In the genomic region with DNA sequence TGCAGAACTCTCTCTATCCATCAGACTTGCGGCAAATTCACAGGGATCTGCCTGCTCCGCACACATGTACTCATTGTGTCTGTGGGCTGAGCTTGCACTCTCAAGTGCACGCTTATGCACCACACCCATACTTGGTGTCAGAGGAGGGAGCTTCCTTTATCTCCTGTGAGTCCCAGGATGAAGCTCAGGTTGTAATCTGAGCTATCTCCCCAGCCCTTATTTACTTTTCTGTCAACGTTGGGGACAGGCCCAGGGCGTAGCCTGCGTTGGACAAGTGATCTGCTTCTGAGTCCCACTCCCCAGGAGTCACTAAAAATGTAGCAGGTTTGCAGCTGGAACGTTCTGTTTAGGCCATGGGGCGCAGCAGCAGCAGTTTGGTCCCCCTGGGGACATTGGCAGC, we compare ENCODE assay signal across 26 mouse cellular contexts. TPM values are rescaled to one million over a fixed set of nuclear protein-coding genes. Genes with fewer than 3 reads are reported as not detected.
DNase-seq lines count a peak whose midpoint lies in the region; ATAC-seq lines count a peak whose summit lies in the region.
"Had no signal": no experiment of that assay in that cellular context is flagged by ENCODE, and none has a peak within 500 bp of the region (broad histone marks: within the 10 kb centered on the region; RNA-seq: fewer than 3 reads in every experiment).

No protein-coding gene starts in this region.

- WGBS in liver, embryonic 11.5 days, result 61% methylated on average over 8 of the region's 8 CpGs
- WGBS in liver, embryonic 12.5 days (ENCODE audit: insufficient replicate concordance), result 49% methylated on average over 8 of the region's 8 CpGs
- WGBS in liver, embryonic 15.5 days (ENCODE audit: insufficient replicate concordance), result 41% methylated on average over 8 of the region's 8 CpGs

- H3K4me1 ChIP-seq in liver, embryonic 11.5 days (replicated peaks; ENCODE audit: control insufficient read depth, insufficient read depth, low read length), result peaks cover 6% of the 10 kb centered on the region
- H3K4me1 ChIP-seq in liver, embryonic 12.5 days, result peaks cover 11% of the 10 kb centered on the region
- peaks cover 9% of the 10 kb centered on the region for H3K4me1 ChIP-seq in liver, embryonic 15.5 days (replicated peaks)
- H3K4me1 ChIP-seq: embryonic facial prominence, embryonic 12.5 days; embryonic facial prominence, embryonic 15.5 days; heart, embryonic 15.5 days had no signal

- no peak overlapping the region for H3K27ac ChIP-seq in liver, embryonic 11.5 days (ENCODE audit: low read depth, low read length)
- 0 out of 2 replicates have a peak overlapping the region, but pooled peaks have one; percentile 45 for H3K27ac ChIP-seq in liver, embryonic 12.5 days
- H3K27ac ChIP-seq in liver, embryonic 15.5 days (replicated peaks), result 0 out of 2 replicates have a peak overlapping the region, but pooled peaks have one; percentile 2
- H3K27ac ChIP-seq: embryonic facial prominence, embryonic 12.5 days; embryonic facial prominence, embryonic 15.5 days; gastrocnemius, adult 2 months; heart, embryonic 15.5 days; hindbrain, embryonic 14.5 days; hindbrain, postnatal 0 days had no signal

- peak; percentile 69 for ATAC-seq in liver, embryonic 11.5 days (replicated peaks; ENCODE audit: low FRiP score)
- ATAC-seq in liver, embryonic 12.5 days, result peak; percentile 76
- peak; percentile 56 for ATAC-seq in liver, embryonic 15.5 days (ENCODE audit: insufficient read depth)
- peak; percentile 72 for ATAC-seq in megakaryocyte-erythroid progenitor cell, adult 5-6 weeks (replicated peaks; ENCODE audit: low FRiP score, low TSS enrichment, poor library complexity, severe bottlenecking)
- ATAC-seq in megakaryocyte, adult 5-6 weeks (ENCODE audit: poor library complexity, severe bottlenecking), result no peak
- ATAC-seq: CD4-positive, CD25-positive, alpha-beta regulatory T cell, adult 4 months; forebrain, embryonic 14.5 days; forebrain, postnatal 0 days; hindbrain, postnatal 0 days had no signal

- DNase-seq in liver, embryonic 11.5 days (ENCODE audit: low spot score), result no peak
- DNase-seq in heart, postnatal 36 days, result no peak
- DNase-seq in adrenal gland, postnatal 10 days, result no peak
- DNase-seq: adrenal gland, adult 8-10 months; adrenal gland, postnatal 36 days; cerebellum, adult 18-20 months; cerebellum, adult 9-11 months; cerebellum, postnatal 25 days; forebrain, postnatal 0 days; gastrocnemius, adult 2 months; gastrocnemius, postnatal 14 days; heart, adult 18-20 months; heart, postnatal 10 days; heart, postnatal 4 days had no signal

- H3K36me3 ChIP-seq in liver, embryonic 11.5 days (ENCODE audit: control insufficient read depth, insufficient read depth, low read length), result peaks cover 32% of the 10 kb centered on the region; the same call in 1 of the 2 replicates
- peaks cover 81% of the 10 kb centered on the region for H3K36me3 ChIP-seq in liver, embryonic 12.5 days
- H3K36me3 ChIP-seq in liver, embryonic 15.5 days (replicated peaks), result peaks cover 29% of the 10 kb centered on the region

- H3K27me3 ChIP-seq in liver, embryonic 11.5 days (replicated peaks; ENCODE audit: control insufficient read depth, insufficient read depth, low read length), result no peaks in the 10 kb centered on the region
- no peaks in the 10 kb centered on the region for H3K27me3 ChIP-seq in liver, embryonic 12.5 days (replicated peaks)
- no peaks in the 10 kb centered on the region for H3K27me3 ChIP-seq in liver, embryonic 15.5 days
- H3K27me3 ChIP-seq: embryonic facial prominence, embryonic 12.5 days; embryonic facial prominence, embryonic 15.5 days; heart, embryonic 12.5 days; heart, embryonic 15.5 days had no signal

- 0 out of 2 replicates have a peak, but pooled peaks cover 3% of the 10 kb centered on the region for H3K9me3 ChIP-seq in liver, embryonic 11.5 days (ENCODE audit: control insufficient read depth, low read length)
- peaks cover 6% of the 10 kb centered on the region; the same call in 1 of the 2 replicates for H3K9me3 ChIP-seq in liver, embryonic 12.5 days (replicated peaks)
- no peaks in the 10 kb centered on the region for H3K9me3 ChIP-seq in liver, embryonic 15.5 days (replicated peaks)
- H3K9me3 ChIP-seq: embryonic facial prominence, embryonic 12.5 days; embryonic facial prominence, embryonic 15.5 days; heart, embryonic 15.5 days had no signal

- intact Hi-C loops in heart, postnatal 36 days (cut with DNase I), result no loop called here

- no peak overlapping the region for H3K4me2 ChIP-seq in liver, embryonic 11.5 days
- H3K4me2 ChIP-seq in liver, embryonic 12.5 days, result no peak overlapping the region
- H3K4me2 ChIP-seq in liver, embryonic 15.5 days, result no peak overlapping the region
- H3K4me2 ChIP-seq: embryonic facial prominence, embryonic 12.5 days; embryonic facial prominence, embryonic 15.5 days; heart, embryonic 12.5 days; heart, embryonic 15.5 days; hindbrain, embryonic 14.5 days had no signal

- H3K9ac ChIP-seq in liver, embryonic 11.5 days (ENCODE audit: low read depth, low read length), result no peak overlapping the region
- H3K9ac ChIP-seq in liver, embryonic 12.5 days, result no peak overlapping the region
- H3K9ac ChIP-seq in liver, embryonic 15.5 days, result no peak overlapping the region
- H3K9ac ChIP-seq: embryonic facial prominence, embryonic 12.5 days; embryonic facial prominence, embryonic 15.5 days; forebrain, postnatal 0 days; heart, embryonic 12.5 days; heart, embryonic 15.5 days; hindbrain, embryonic 14.5 days had no signal

- no peak overlapping the region for H3K4me3 ChIP-seq in liver, embryonic 11.5 days (ENCODE audit: low read depth, low read length)
- H3K4me3 ChIP-seq in liver, embryonic 12.5 days, result no peak overlapping the region
- H3K4me3 ChIP-seq in liver, embryonic 15.5 days (replicated peaks), result no peak overlapping the region
- H3K4me3 ChIP-seq: embryonic facial prominence, embryonic 12.5 days; embryonic facial prominence, embryonic 15.5 days; gastrocnemius, adult 2 months; heart, embryonic 12.5 days; heart, embryonic 15.5 days had no signal

RNA-seq across cellular contexts. Expression of gene 1700030K09Rik, which starts 7.8 kb away (rescaled TPM):
- polyA plus RNA-seq in liver, embryonic 11.5 days (2014; fragmentation: Nextera tagmentation; extraction: Ambion mirVana), result 11.6 and 14.0 TPM in 2 replicates
- 7.0 and 7.7 TPM in 2 replicates for polyA plus RNA-seq in liver, embryonic 12.5 days (2016; fragmentation: Nextera tagmentation; extraction: Ambion mirVana)
- polyA plus RNA-seq in liver, embryonic 15.5 days (2015; fragmentation: Nextera tagmentation; extraction: Ambion mirVana), result 2.9 and 3.4 TPM in 2 replicates
- total RNA-seq in megakaryocyte-erythroid progenitor cell, adult 5-6 weeks (2014; fragmentation: Nextera tagmentation), result 5.4 and 13.0 TPM in 2 replicates
- 5.2 and 6.9 TPM in 2 replicates for total RNA-seq in megakaryocyte-erythroid progenitor cell, adult 5-6 weeks (2017)
- 1 to 10 TPM; 4.6 to 5.8 TPM for total RNA-seq in heart, postnatal 36 days (2021)
- total RNA-seq in adrenal gland, postnatal 10 days (2021), result 10 to 100 TPM in 1 of 2 experiments, 1 to 10 TPM in 1; 6.8 to 12.7 TPM
- 0.89 and 1.5 TPM in 2 replicates for total RNA-seq in megakaryocyte, adult 5-6 weeks (2015)
- 2.8 and 3.0 TPM in 2 replicates for total RNA-seq in megakaryocyte, adult 5-6 weeks (2017)

RNA-seq across cellular contexts. Expression of gene Calr3, which starts 7.8 kb away (rescaled TPM):
- polyA plus RNA-seq in liver, embryonic 11.5 days (2014; fragmentation: Nextera tagmentation; extraction: Ambion mirVana), result 2.2 TPM in 2 replicates
- 1.0 and 1.1 TPM in 2 replicates for polyA plus RNA-seq in liver, embryonic 12.5 days (2016; fragmentation: Nextera tagmentation; extraction: Ambion mirVana)
- 0.35 and 0.58 TPM in 2 replicates for polyA plus RNA-seq in liver, embryonic 15.5 days (2015; fragmentation: Nextera tagmentation; extraction: Ambion mirVana)
- total RNA-seq in megakaryocyte-erythroid progenitor cell, adult 5-6 weeks (2014; fragmentation: Nextera tagmentation), result 0.47 and 0.79 TPM in 2 replicates
- total RNA-seq in megakaryocyte-erythroid progenitor cell, adult 5-6 weeks (2017), result 3.3 and 6.2 TPM in 2 replicates
- 10 to 100 TPM; 17.1 to 22.0 TPM for total RNA-seq in heart, postnatal 36 days (2021)
- total RNA-seq in adrenal gland, postnatal 10 days (2021), result 1 to 10 TPM; 4.0 to 4.1 TPM
- 0.62 TPM in 1 of 2 replicates, not detected in the other for total RNA-seq in megakaryocyte, adult 5-6 weeks (2015)
- total RNA-seq in megakaryocyte, adult 5-6 weeks (2017), result 0.49 TPM in 1 of 2 replicates, not detected in the other

RNA-seq across cellular contexts. Expression of gene Cherp, which starts 23.5 kb away (rescaled TPM):
- 90.1 and 92.8 TPM in 2 replicates for polyA plus RNA-seq in liver, embryonic 11.5 days (2014; fragmentation: Nextera tagmentation; extraction: Ambion mirVana)
- polyA plus RNA-seq in liver, embryonic 12.5 days (2016; fragmentation: Nextera tagmentation; extraction: Ambion mirVana), result 41.6 and 45.0 TPM in 2 replicates
- polyA plus RNA-seq in liver, embryonic 15.5 days (2015; fragmentation: Nextera tagmentation; extraction: Ambion mirVana), result 19.1 and 20.5 TPM in 2 replicates
- 118 and 132 TPM in 2 replicates for total RNA-seq in megakaryocyte-erythroid progenitor cell, adult 5-6 weeks (2014; fragmentation: Nextera tagmentation)
- total RNA-seq in megakaryocyte-erythroid progenitor cell, adult 5-6 weeks (2017), result 15.6 and 34.7 TPM in 2 replicates
- total RNA-seq in heart, postnatal 36 days (2021), result 10 to 100 TPM; 36.4 to 45.2 TPM
- total RNA-seq in adrenal gland, postnatal 10 days (2021), result 10 to 100 TPM; 49.2 to 57.8 TPM
- total RNA-seq in megakaryocyte, adult 5-6 weeks (2015), result 55.9 and 63.0 TPM in 2 replicates
- 5.9 and 21.8 TPM in 2 replicates for total RNA-seq in megakaryocyte, adult 5-6 weeks (2017)

RNA-seq across cellular contexts. Expression of gene Eps15l1, which starts 30.3 kb away (rescaled TPM):
- 45.8 and 47.4 TPM in 2 replicates for polyA plus RNA-seq in liver, embryonic 11.5 days (2014; fragmentation: Nextera tagmentation; extraction: Ambion mirVana)
- 28.9 and 29.8 TPM in 2 replicates for polyA plus RNA-seq in liver, embryonic 12.5 days (2016; fragmentation: Nextera tagmentation; extraction: Ambion mirVana)
- 19.4 and 19.8 TPM in 2 replicates for polyA plus RNA-seq in liver, embryonic 15.5 days (2015; fragmentation: Nextera tagmentation; extraction: Ambion mirVana)
- total RNA-seq in megakaryocyte-erythroid progenitor cell, adult 5-6 weeks (2014; fragmentation: Nextera tagmentation), result 83.6 and 114 TPM in 2 replicates
- total RNA-seq in megakaryocyte-erythroid progenitor cell, adult 5-6 weeks (2017), result 28.8 and 37.5 TPM in 2 replicates
- 10 to 100 TPM; 41.5 to 43.0 TPM for total RNA-seq in heart, postnatal 36 days (2021)
- total RNA-seq in adrenal gland, postnatal 10 days (2021), result 10 to 100 TPM; 41.6 to 63.1 TPM
- total RNA-seq in megakaryocyte, adult 5-6 weeks (2015), result 45.7 and 53.4 TPM in 2 replicates
- total RNA-seq in megakaryocyte, adult 5-6 weeks (2017), result 41.9 and 46.5 TPM in 2 replicates

RNA-seq across cellular contexts. Expression of gene Slc35e1, which starts 40.9 kb away (rescaled TPM):
- polyA plus RNA-seq in liver, embryonic 11.5 days (2014; fragmentation: Nextera tagmentation; extraction: Ambion mirVana), result 16.8 and 18.1 TPM in 2 replicates
- polyA plus RNA-seq in liver, embryonic 12.5 days (2016; fragmentation: Nextera tagmentation; extraction: Ambion mirVana), result 17.1 and 17.7 TPM in 2 replicates
- polyA plus RNA-seq in liver, embryonic 15.5 days (2015; fragmentation: Nextera tagmentation; extraction: Ambion mirVana), result 8.1 and 9.7 TPM in 2 replicates
- total RNA-seq in megakaryocyte-erythroid progenitor cell, adult 5-6 weeks (2014; fragmentation: Nextera tagmentation), result 16.7 and 18.8 TPM in 2 replicates
- 11.5 and 15.4 TPM in 2 replicates for total RNA-seq in megakaryocyte-erythroid progenitor cell, adult 5-6 weeks (2017)
- 10 to 100 TPM; 68.5 to 72.2 TPM for total RNA-seq in heart, postnatal 36 days (2021)
- total RNA-seq in adrenal gland, postnatal 10 days (2021), result 10 to 100 TPM; 28.1 to 29.6 TPM
- total RNA-seq in megakaryocyte, adult 5-6 weeks (2015), result 50.7 and 54.0 TPM in 2 replicates
- total RNA-seq in megakaryocyte, adult 5-6 weeks (2017), result 45.7 and 49.9 TPM in 2 replicates
